Mouse (Mus musculus) lung, embryonic 16.5 days (tissue): Measurements from ENCODE around the gene Sh3pxd2a. TPM values are rescaled to one million over a fixed set of nuclear protein-coding genes. Genes with fewer than 3 reads are reported as not detected.
A peak's percentile ranks its signal among the peaks of the same experiment; 100 is the strongest.

ENCODE experiments used
- ATAC-seq: fragments of 200-750 bp; cut with Nextera tagmentation; 2 replicates; pipeline ENCODE4 v1.8.0; 2017; ENCODE audit warnings: low read depth, mild to moderate bottlenecking, moderate library complexity
- H3K27ac ChIP-seq: fragments of 300-500 bp; sonication (generic); 2 replicates; pipeline ENCODE4 v1.5.1; 2014; ENCODE audit warnings: mild to moderate bottlenecking, control low read depth, low read length
- H3K27me3 ChIP-seq: fragments of 300-500 bp; sonication (generic); 2 replicates; pipeline ENCODE4 v1.6.1; 2014; ENCODE audit warnings: low read depth, low read length, mixed read lengths; ENCODE audit not compliant: control insufficient read depth, insufficient read depth
- H3K36me3 ChIP-seq: fragments of 300-500 bp; sonication (generic); 2 replicates; pipeline ENCODE4 v1.6.1; 2014; ENCODE audit warnings: low read length; ENCODE audit not compliant: control insufficient read depth, insufficient read depth
- H3K4me1 ChIP-seq: fragments of 300-500 bp; sonication (generic); replicated peaks from 2 replicates; pipeline ENCODE4 v1.6.1; 2014; ENCODE audit warnings: low read length, mixed read lengths; ENCODE audit not compliant: control insufficient read depth, insufficient read depth
- H3K4me2 ChIP-seq: fragments of 300-500 bp; sonication (generic); 2 replicates; pipeline ENCODE4 v1.6.1; 2014; ENCODE audit warnings: low read depth, low read length, control low read depth
- H3K4me3 ChIP-seq: fragments of 300-500 bp; sonication (generic); 2 replicates; pipeline ENCODE4 v1.5.1; 2014; ENCODE audit warnings: mild to moderate bottlenecking, low read length, control low read depth
- H3K9ac ChIP-seq: fragments of 300-500 bp; sonication (generic); 2 replicates; pipeline ENCODE4 v1.6.1; 2014; ENCODE audit warnings: low read length, control low read depth
- H3K9me3 ChIP-seq: fragments of 300-500 bp; sonication (generic); 2 replicates; pipeline ENCODE4 v1.6.1; 2016; ENCODE audit warnings: low read length; ENCODE audit not compliant: control insufficient read depth
- WGBS: fragments of 180-500 bp; shearing (Covaris S2); extraction: QIAGEN DNeasy Blood & Tissue Kit; methylation state at CpG from one replicate; pipeline ENCODE4 v1.1.7; 2014; 5-methylcytosine and 5-hydroxymethylcytosine counted together
- polyA plus RNA-seq: library from polyadenylated mRNA; unstranded; fragments of >200 nt; fragmentation: Nextera tagmentation; extraction: Ambion mirVana; gene quantifications from 2 replicates; pipeline ENCODE4 v1.2.1, GENCODE M21; 2015

Sh3pxd2a gene
- polyA plus RNA-seq, 1 experiment from 2014 or later, result 6.1 TPM

DNA sequence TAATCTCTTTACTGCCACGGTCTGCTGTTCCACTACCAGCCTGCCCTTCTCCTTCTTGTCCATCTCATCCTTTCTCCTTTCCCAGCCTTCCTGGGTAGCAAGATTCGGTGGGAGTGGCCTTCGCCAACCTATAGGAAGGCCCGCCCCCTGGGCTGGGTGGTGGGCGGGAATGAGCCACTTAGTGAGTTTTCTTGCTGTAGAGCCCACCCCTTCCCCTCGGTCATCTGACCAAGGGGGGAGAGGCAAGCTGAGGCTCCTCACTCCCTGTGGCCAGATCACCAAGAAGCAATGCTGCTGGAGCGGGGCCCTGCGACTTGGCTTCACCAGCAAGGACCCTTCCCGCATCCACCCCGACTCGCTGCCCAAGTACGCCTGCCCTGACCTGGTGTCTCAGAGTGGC is 224.1 kb downstream of the Sh3pxd2a start:
- Histone ChIP-seq H3K27ac (no peak overlapping the region), H3K4me2 (peak overlapping the region; percentile 34; the same call in 1 of the 2 replicates), H3K9ac (peak overlapping the region; percentile 14; the same call in 1 of the 2 replicates), H3K36me3 (no peaks in the 10 kb centered on the region), H3K27me3 (no peaks in the 10 kb centered on the region), H3K9me3 (no peaks in the 10 kb centered on the region), H3K4me1 (no peaks in the 10 kb centered on the region), H3K4me3 (peak overlapping the region; percentile 28)
- WGBS, result 35% methylated on average over 12 of the region's 12 CpGs
- ATAC-seq, result peak; percentile 78; the same call in 1 of the 2 replicates

DNA sequence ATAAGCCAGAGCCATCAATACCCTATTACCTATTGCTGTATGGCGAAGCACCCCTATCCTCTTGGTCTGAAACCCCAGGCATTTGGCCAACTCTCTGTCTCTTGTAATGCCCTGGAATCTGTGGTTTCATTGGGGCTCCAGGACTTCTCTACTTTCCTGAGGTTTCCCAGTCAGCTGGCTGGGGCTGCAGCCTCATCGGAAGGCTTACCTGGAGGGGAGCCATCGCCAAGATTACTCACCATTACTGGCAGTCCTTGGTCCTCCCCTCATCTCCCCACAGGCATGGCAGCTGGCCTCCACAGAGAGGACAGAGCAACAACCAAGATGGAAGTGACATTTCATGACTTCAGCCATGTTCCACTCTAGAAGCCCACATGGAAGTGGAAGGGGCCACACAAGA is 231.1 kb downstream of the Sh3pxd2a start:
- H3K27ac ChIP-seq, result no peak overlapping the region
- H3K36me3 ChIP-seq, result no peaks in the 10 kb centered on the region
- H3K4me2 ChIP-seq, result no peak overlapping the region
- H3K9ac ChIP-seq, result no peak overlapping the region
- WGBS, result 89% methylated on average over 3 of the region's 3 CpGs
- H3K4me3 ChIP-seq, result no peak overlapping the region
- no peaks in the 10 kb centered on the region for H3K9me3 ChIP-seq
- H3K27me3 ChIP-seq, result no peaks in the 10 kb centered on the region
- peaks cover 16% of the 10 kb centered on the region for H3K4me1 ChIP-seq
- no peak for ATAC-seq

DNA sequence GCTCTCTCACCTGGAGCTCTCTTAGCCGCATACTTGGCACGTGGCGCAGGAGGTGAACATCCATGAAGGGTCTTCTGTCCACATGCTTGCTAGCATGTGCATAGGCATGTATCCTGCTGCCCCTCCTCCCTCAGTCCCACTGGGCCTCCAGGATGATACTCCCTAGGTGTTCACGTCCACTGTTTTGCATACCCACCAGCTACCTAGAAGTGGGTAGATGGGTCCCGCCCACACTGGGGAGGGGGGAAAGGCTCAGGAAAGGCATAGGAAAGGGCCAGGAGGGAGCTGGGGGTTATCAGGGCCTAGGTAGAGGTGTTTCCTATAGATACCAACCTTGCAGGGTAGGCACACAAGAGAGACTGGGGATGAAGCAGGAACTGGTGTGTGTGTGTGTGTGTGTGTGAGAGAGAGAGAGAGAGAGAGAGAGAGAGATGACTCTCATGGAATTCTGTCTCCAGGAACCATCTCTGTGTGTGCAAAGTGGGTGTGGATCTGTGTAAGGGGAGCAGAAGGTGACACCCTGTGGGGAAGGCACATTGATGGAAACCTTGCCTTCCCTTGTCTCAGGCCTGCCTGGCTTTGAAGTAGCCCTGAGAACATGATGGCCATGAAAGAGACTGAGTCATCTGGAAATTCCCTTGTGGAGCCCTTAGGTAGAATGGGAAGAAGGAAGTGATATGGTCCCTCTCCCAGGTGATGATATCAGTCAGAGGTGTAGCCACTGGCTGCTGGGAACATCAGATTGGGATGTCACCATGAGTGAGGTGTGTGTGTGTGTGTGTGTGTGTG is 231.9 kb downstream of the Sh3pxd2a start:
- Histone ChIP-seq H3K9ac (no peak overlapping the region), H3K27ac (no peak overlapping the region), H3K4me3 (no peak overlapping the region), H3K36me3 (no peaks in the 10 kb centered on the region), H3K4me1 (peaks cover 16% of the 10 kb centered on the region), H3K27me3 (no peaks in the 10 kb centered on the region), H3K4me2 (no peak overlapping the region), H3K9me3 (no peaks in the 10 kb centered on the region)
- WGBS, result 87% methylated on average over 5 of the region's 5 CpGs
- no peak for ATAC-seq

DNA sequence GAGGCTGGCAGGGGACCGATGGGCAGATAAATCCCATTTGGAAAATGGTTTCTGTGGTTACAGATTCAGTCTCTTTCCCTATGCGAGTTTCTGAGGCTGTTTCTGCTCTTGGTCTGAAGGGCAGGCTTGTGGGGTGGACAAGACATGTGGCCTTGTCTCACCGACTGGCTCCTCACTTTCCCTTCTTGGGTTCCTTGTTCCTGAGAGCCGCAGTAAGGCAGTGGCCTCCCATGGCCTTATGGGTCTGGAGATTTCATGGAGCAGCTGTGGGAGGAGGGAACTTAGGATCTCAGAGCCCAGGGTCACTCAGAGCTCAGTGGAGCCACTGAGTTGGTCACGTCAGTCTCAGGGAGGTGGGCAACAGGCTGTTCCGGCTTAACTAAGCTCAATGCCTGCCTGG is 232.8 kb downstream of the Sh3pxd2a start:
- no peak overlapping the region for H3K27ac ChIP-seq
- no peaks in the 10 kb centered on the region for H3K36me3 ChIP-seq
- no peak overlapping the region for H3K4me2 ChIP-seq
- H3K27me3 ChIP-seq, result no peaks in the 10 kb centered on the region
- peaks cover 16% of the 10 kb centered on the region for H3K4me1 ChIP-seq
- 85% methylated on average over 6 of the region's 6 CpGs for WGBS
- ATAC-seq, result no peak
- H3K9ac ChIP-seq, result no peak overlapping the region
- H3K9me3 ChIP-seq, result no peaks in the 10 kb centered on the region
- no peak overlapping the region for H3K4me3 ChIP-seq

DNA sequence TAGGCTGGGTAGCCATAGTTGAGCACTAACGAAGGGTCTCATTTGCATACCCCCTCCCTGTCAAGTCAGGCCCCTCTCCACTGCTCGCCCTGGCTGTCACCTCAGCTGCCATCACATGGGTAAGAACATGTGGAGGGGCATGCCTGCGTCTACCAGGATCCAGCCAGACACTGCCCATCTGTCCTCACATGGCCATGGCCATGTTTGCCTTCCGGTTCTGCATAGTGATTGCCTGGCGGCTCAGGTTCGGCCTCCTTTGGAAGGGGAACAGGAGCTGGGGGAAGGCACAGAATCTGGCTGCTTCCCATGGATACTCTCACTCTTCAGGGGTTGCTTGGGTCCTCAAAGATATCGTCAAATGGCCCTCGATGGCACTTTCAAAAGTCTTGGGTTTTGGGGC is 233.5 kb downstream of the Sh3pxd2a start:
- Histone ChIP-seq H3K4me1 (peaks cover 16% of the 10 kb centered on the region), H3K27ac (no peak overlapping the region), H3K36me3 (no peaks in the 10 kb centered on the region), H3K27me3 (no peaks in the 10 kb centered on the region), H3K9me3 (no peaks in the 10 kb centered on the region), H3K4me3 (no peak overlapping the region), H3K9ac (no peak overlapping the region), H3K4me2 (no peak overlapping the region)
- ATAC-seq, result no peak
- WGBS, result 81% methylated on average over 8 of the region's 8 CpGs

DNA sequence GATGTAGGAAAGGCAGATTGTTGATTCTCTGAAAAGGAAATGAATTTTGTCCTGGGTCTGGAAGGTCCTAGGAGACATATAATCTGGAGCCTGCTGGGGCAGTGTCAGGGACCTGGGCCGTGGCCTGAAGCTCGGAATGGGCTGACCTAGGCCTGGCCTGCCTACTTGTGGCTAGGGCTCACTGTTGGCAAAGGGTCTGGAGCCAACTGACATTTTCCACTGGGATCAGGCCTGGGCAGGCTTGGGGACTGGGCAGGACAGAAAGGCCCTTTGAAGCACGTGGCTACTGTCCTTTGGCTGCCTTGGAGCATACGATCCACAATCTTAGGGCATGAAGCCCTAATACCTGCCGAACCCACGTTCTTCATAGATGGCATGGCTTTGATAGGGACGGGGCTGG is 234.1 kb downstream of the Sh3pxd2a start:
- H3K4me3 ChIP-seq, result no peak overlapping the region
- H3K4me1 ChIP-seq, result peaks cover 16% of the 10 kb centered on the region
- no peak overlapping the region for H3K4me2 ChIP-seq
- no peaks in the 10 kb centered on the region for H3K27me3 ChIP-seq
- H3K36me3 ChIP-seq, result no peaks in the 10 kb centered on the region
- 86% methylated on average over 7 of the region's 7 CpGs for WGBS
- H3K9me3 ChIP-seq, result no peaks in the 10 kb centered on the region
- no peak overlapping the region for H3K9ac ChIP-seq
- H3K27ac ChIP-seq, result no peak overlapping the region
- ATAC-seq, result no peak

DNA sequence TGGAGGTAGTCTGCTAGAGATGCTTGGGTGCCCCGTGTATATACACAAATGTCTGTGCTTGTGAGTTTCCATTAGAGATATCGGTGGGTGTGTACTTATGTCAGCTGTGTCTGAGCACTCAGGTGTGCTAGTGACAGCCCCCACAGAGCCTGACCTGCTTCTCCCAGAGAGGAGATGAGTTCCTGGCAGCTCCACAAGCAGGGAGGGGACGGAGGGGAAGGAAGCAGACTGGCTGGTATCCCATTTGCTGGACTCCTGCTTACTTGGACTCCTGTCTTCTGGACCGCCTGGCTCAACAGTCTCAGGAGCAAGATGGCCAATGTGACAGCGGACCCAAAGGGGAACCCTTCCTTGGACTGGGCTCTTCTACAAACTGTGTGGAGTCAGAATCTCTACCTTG is 234.7 kb downstream of the Sh3pxd2a start:
- Histone ChIP-seq H3K36me3 (no peaks in the 10 kb centered on the region), H3K4me3 (peak overlapping the region; percentile 39; the same call in 1 of the 2 replicates), H3K27me3 (no peaks in the 10 kb centered on the region), H3K27ac (peak overlapping the region; percentile 33; the same call in 1 of the 2 replicates), H3K9ac (no peak overlapping the region), H3K4me1 (peaks cover 16% of the 10 kb centered on the region), H3K4me2 (peak overlapping the region; percentile 65), H3K9me3 (no peaks in the 10 kb centered on the region)
- 54% methylated on average over 5 of the region's 5 CpGs for WGBS
- ATAC-seq, result no peak

DNA sequence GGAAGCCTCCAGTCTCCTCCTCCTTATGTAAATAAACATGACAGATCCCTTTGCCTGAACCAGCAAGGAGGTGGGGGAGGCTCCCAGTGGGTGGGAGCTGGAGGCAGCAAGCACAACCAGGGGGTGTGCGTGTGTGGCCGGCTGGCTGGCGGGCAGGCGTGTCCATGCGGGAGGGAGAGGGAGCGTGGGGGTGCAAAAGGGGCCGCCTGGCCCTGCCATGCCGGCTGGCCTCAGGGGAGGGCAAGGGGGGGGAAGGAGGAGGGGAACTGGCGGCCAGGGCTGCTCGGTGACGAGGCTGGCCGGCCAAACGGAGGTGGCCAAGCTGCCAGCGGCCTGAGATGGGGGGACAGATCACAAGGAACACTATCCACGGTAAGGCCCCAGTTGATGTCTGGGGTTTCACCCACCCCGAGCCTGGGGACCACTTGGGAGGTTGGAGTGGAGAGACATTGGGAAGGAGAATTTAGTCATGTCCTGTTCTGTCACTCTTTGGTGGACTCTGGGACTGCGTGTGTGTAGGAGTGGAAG is 235.4 kb downstream of the Sh3pxd2a start:
- no peaks in the 10 kb centered on the region for H3K27me3 ChIP-seq
- H3K4me2 ChIP-seq, result peak overlapping the region; percentile 65
- peaks cover 16% of the 10 kb centered on the region for H3K4me1 ChIP-seq
- peak; percentile 92 for ATAC-seq
- 3% methylated on average over 17 of the region's 17 CpGs for WGBS
- H3K36me3 ChIP-seq, result no peaks in the 10 kb centered on the region
- no peaks in the 10 kb centered on the region for H3K9me3 ChIP-seq
- peak overlapping the region; percentile 33 for H3K27ac ChIP-seq
- peak overlapping the region; percentile 47 for H3K9ac ChIP-seq
- H3K4me3 ChIP-seq, result peak overlapping the region; percentile 39

DNA sequence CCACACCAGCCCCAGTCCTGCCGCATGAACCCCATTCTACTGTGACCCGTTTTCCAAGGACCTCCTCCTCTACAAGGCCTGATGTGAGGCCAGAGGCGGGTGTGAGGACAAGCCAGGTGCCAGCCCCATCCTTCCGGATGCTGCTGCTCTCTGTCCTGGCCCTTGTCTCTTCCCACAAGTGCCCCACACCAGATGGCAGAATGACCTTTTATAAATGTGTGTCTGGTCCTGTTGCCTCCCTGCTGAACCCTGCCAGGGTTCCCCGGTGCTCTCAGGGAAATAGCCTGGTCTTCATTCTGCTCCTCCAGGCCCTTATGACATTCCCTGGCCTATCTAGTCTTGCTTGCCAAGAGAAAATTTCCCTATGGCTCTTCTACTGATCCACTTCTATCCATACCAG is 238.4 kb downstream of the Sh3pxd2a start:
- no peak overlapping the region for H3K4me3 ChIP-seq
- H3K36me3 ChIP-seq, result no peaks in the 10 kb centered on the region
- no peaks in the 10 kb centered on the region for H3K27me3 ChIP-seq
- no peak overlapping the region for H3K27ac ChIP-seq
- ATAC-seq, result no peak
- H3K9me3 ChIP-seq, result no peaks in the 10 kb centered on the region
- peaks cover 16% of the 10 kb centered on the region for H3K4me1 ChIP-seq
- H3K9ac ChIP-seq, result no peak overlapping the region
- no peak overlapping the region for H3K4me2 ChIP-seq
- WGBS, result 77% methylated on average over 5 of the region's 5 CpGs
